Comparison of ENCODE assay signal across 12 mouse cellular contexts in genomic region chr5:72183929-72184328, GRCm38 (mm10). TPM values are rescaled to one million over a fixed set of nuclear protein-coding genes. Genes with fewer than 3 reads are reported as not detected.
DNase-seq lines count a peak whose midpoint lies in the region; ATAC-seq and TF ChIP-seq lines count a peak whose summit lies in the region.
"Had no signal": no experiment of that assay in that cellular context is flagged by ENCODE, and none has a peak within 500 bp of the region (broad histone marks: within the 10 kb centered on the region; RNA-seq: fewer than 3 reads in every experiment).

No protein-coding gene starts in this region.

- H3K79me2 ChIP-seq in liver, adult 2 months (ENCODE audit: control insufficient read depth, insufficient read depth, low read length), result no peaks in the 10 kb centered on the region

- H3K4me1 ChIP-seq in embryonic facial prominence, embryonic 14.5 days (ENCODE audit: control insufficient read depth, insufficient read depth, low read length), result no peaks in the 10 kb centered on the region
- peaks cover 5% of the 10 kb centered on the region; the same call in 1 of the 2 replicates for H3K4me1 ChIP-seq in embryonic facial prominence, embryonic 10.5 days
- peaks cover 59% of the 10 kb centered on the region for H3K4me1 ChIP-seq in G1E (ENCODE audit: insufficient read depth, low read depth, low read length)
- H3K4me1 ChIP-seq in liver, adult 2 months (ENCODE audit: control insufficient read depth, insufficient read depth, low read length), result no peaks in the 10 kb centered on the region
- H3K4me1 ChIP-seq: embryonic facial prominence, embryonic 12.5 days; midbrain, embryonic 12.5 days had no signal

- no peak for ATAC-seq in embryonic facial prominence, embryonic 14.5 days (ENCODE audit: low read depth)
- peak; percentile 62 for ATAC-seq in G1E (ENCODE audit: extremely low read depth, insufficient number of reproducible peaks, low FRiP score, poor library complexity, severe bottlenecking)
- no peak for ATAC-seq in cerebellum, adult (ENCODE audit: insufficient number of reproducible peaks, low FRiP score, low TSS enrichment)

- no peak overlapping the region for H3K4me2 ChIP-seq in embryonic facial prominence, embryonic 14.5 days (ENCODE audit: low read depth, low read length)
- H3K4me2 ChIP-seq: embryonic facial prominence, embryonic 12.5 days; heart, embryonic 13.5 days; midbrain, embryonic 12.5 days had no signal

- H3K9ac ChIP-seq in embryonic facial prominence, embryonic 14.5 days (ENCODE audit: low read depth, low read length), result no peak overlapping the region
- no peak overlapping the region for H3K9ac ChIP-seq in liver, adult 2 months (ENCODE audit: low read depth, low read length)
- H3K9ac ChIP-seq: embryonic facial prominence, embryonic 12.5 days; heart, embryonic 13.5 days; midbrain, embryonic 12.5 days had no signal

- WGBS in embryonic facial prominence, embryonic 14.5 days, result 81% methylated on average over 6 of the region's 6 CpGs
- 86% methylated on average over 6 of the region's 6 CpGs for WGBS in embryonic facial prominence, embryonic 10.5 days
- WGBS in liver, adult 2 months, result 83% methylated on average over 6 of the region's 6 CpGs

- H3K36me3 ChIP-seq in embryonic facial prominence, embryonic 14.5 days (ENCODE audit: control insufficient read depth, insufficient read depth, low read length), result no peaks in the 10 kb centered on the region
- no peaks in the 10 kb centered on the region for H3K36me3 ChIP-seq in embryonic facial prominence, embryonic 10.5 days (replicated peaks)
- no peaks in the 10 kb centered on the region for H3K36me3 ChIP-seq in G1E (replicated peaks)
- no peaks in the 10 kb centered on the region for H3K36me3 ChIP-seq in liver, adult 2 months (ENCODE audit: control insufficient read depth, insufficient read depth, low read length)
- H3K36me3 ChIP-seq: embryonic facial prominence, embryonic 12.5 days; heart, embryonic 13.5 days; midbrain, embryonic 12.5 days had no signal

- TF ChIP-seq POLR2A in liver, adult 2 months (IDR thresholded peaks at IDR 0.05; ENCODE audit: extremely low read depth, insufficient read depth, low read length), result no peak

- H3K4me3 ChIP-seq in embryonic facial prominence, embryonic 14.5 days (ENCODE audit: low read depth, low read length), result no peak overlapping the region
- H3K4me3 ChIP-seq in embryonic facial prominence, embryonic 10.5 days, result no peak overlapping the region
- H3K4me3 ChIP-seq in G1E (ENCODE audit: low read depth, low read length), result peak overlapping the region; percentile 64
- no peak overlapping the region for H3K4me3 ChIP-seq in liver, adult 2 months (ENCODE audit: insufficient read depth, low read depth, low read length)
- H3K4me3 ChIP-seq: embryonic facial prominence, embryonic 12.5 days; heart, embryonic 13.5 days; midbrain, embryonic 12.5 days had no signal

- H3K27me3 ChIP-seq in embryonic facial prominence, embryonic 14.5 days (replicated peaks; ENCODE audit: control insufficient read depth, insufficient read depth, low read length), result no peaks in the 10 kb centered on the region
- H3K27me3 ChIP-seq in embryonic facial prominence, embryonic 10.5 days (replicated peaks; ENCODE audit: low read depth, poor library complexity, severe bottlenecking), result no peaks in the 10 kb centered on the region
- no peaks in the 10 kb centered on the region for H3K27me3 ChIP-seq in G1E (ENCODE audit: insufficient read depth, low read length)
- no peaks in the 10 kb centered on the region for H3K27me3 ChIP-seq in liver, adult 2 months (ENCODE audit: control insufficient read depth, insufficient read depth, low read length)
- H3K27me3 ChIP-seq: embryonic facial prominence, embryonic 12.5 days; heart, embryonic 13.5 days; midbrain, embryonic 12.5 days had no signal

- H3K27ac ChIP-seq in embryonic facial prominence, embryonic 14.5 days (replicated peaks; ENCODE audit: low read depth, low read length), result no peak overlapping the region
- no peak overlapping the region for H3K27ac ChIP-seq in embryonic facial prominence, embryonic 10.5 days (replicated peaks)
- H3K27ac ChIP-seq in liver, adult 2 months (replicated peaks; ENCODE audit: insufficient read depth, low read depth, low read length), result no peak overlapping the region
- H3K27ac ChIP-seq: embryonic facial prominence, embryonic 12.5 days; heart, embryonic 13.5 days; midbrain, embryonic 12.5 days had no signal

- peak; percentile 14 for DNase-seq in embryonic facial prominence, embryonic 14.5 days (ENCODE audit: low spot score)
- no peak for DNase-seq in embryonic facial prominence, embryonic 10.5 days (ENCODE audit: low spot score)
- peak; percentile 42 for DNase-seq in G1E (ENCODE audit: low spot score)
- DNase-seq in liver, adult 2 months (ENCODE audit: extremely low read depth, low read depth, low spot score), result peak; percentile 40
- peak; percentile 32 to 36 for DNase-seq in monocyte, adult 2 months (ENCODE audit: low read depth in 1 of 2, low spot score in 2 of 2)
- DNase-seq in neural tube, embryonic 10.5 days (ENCODE audit: extremely low spot score, low spot score), result no peak
- DNase-seq in right cerebral cortex, postnatal 4 days, result no peak
- DNase-seq: kidney, postnatal 4 days had no signal

- TF ChIP-seq CTCF in G1E (IDR thresholded peaks at IDR 0.05; ENCODE audit: low read depth, low read length), result no peak
- no peak for TF ChIP-seq CTCF in liver, adult 2 months (IDR thresholded peaks at IDR 0.05; ENCODE audit: low read depth, low read length)

- no peaks in the 10 kb centered on the region for H3K9me3 ChIP-seq in embryonic facial prominence, embryonic 14.5 days (ENCODE audit: control insufficient read depth, low read length)
- H3K9me3 ChIP-seq in embryonic facial prominence, embryonic 10.5 days, result no peaks in the 10 kb centered on the region
- no peaks in the 10 kb centered on the region for H3K9me3 ChIP-seq in G1E (replicated peaks)
- H3K9me3 ChIP-seq: embryonic facial prominence, embryonic 12.5 days; heart, embryonic 13.5 days; midbrain, embryonic 12.5 days had no signal

RNA-seq across cellular contexts. Expression of gene Commd8, which starts 15.9 kb away (rescaled TPM):
- 106 and 128 TPM in 2 replicates for polyA plus RNA-seq in embryonic facial prominence, embryonic 14.5 days (2014; fragmentation: Nextera tagmentation; extraction: Ambion mirVana)
- polyA plus RNA-seq in embryonic facial prominence, embryonic 10.5 days (2016; fragmentation: Nextera tagmentation; extraction: Ambion mirVana), result 148 and 153 TPM in 2 replicates
- total RNA-seq in G1E (2014; fragmentation: Nextera tagmentation) (70.9 and 81.8 TPM in 2 replicates), G1E (2017) (118 and 144 TPM in 2 replicates)
- 4.9 and 8.6 TPM in 2 replicates for polyA plus RNA-seq in G1E (2012)
- 13.8 and 15.2 TPM in 2 replicates for total RNA-seq in liver, adult 2 months (2014; rRNA removed)
- 2.3 and 3.1 TPM in 2 replicates for polyA plus RNA-seq in liver, adult 2 months (2012; rRNA removed)

Comparison
In these comparisons a context has a peak if more than half of its experiments do, and no peak if none do; other contexts are left out.
1. DNase-seq: peak in embryonic facial prominence, embryonic 14.5 days (single experiment), G1E (single experiment), liver, adult 2 months (single experiment) and monocyte, adult 2 months (2 of 2); none in embryonic facial prominence, embryonic 10.5 days (single experiment), neural tube, embryonic 10.5 days (single experiment) and right cerebral cortex, postnatal 4 days (single experiment).
2. RNA of gene Commd8, which starts 15.9 kb away (polyA plus RNA-seq): 148 to 153 TPM in embryonic facial prominence, embryonic 10.5 days and 106 to 128 TPM in embryonic facial prominence, embryonic 14.5 days; 4.9 to 8.6 TPM in G1E and 2.3 to 3.1 TPM in liver, adult 2 months; every median in the first group is over 10 times any median in the second.